Mouse (Mus musculus): ENCODE results near the gene Dlgap3. TPM values are rescaled to one million over a fixed set of nuclear protein-coding genes. Genes with fewer than 3 reads are reported as not detected.

Gene Dlgap3
- total RNA-seq (2023; ENCODE audit: inconsistent age): 0.42 to 1.4 TPM (median 0.55 TPM) in 4 replicates

GRCm38 (mm10) chr4:127168914-127169345 is at the start of gene Dlgap3:
Gene Dlgap3, plus strand, starts transcription at chr4:127169204.

DNA sequence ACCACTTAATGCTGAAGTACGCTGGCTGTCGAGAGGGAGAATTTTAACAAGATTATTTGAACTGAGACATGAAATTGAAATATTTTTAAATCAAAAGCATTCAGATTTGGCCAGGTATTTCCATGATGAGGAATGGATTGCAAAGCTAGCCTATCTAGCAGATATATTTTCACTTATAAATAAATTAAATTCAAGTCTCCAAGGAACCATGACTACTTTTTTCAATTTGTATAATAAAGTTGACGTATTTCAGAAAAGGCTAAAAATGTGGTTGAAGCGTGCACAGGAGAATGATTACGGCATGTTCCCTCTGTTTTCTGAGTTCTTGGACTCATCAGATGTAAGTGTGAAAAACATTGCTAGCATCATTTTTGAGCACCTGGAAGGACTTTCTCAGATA is 45.6 kb upstream of the Dlgap3 start, which contains the start of gene Tmem35b:
Tmem35b (plus strand) TSS at position 301 of the 400 bp plus-strand sequence.

DNA sequence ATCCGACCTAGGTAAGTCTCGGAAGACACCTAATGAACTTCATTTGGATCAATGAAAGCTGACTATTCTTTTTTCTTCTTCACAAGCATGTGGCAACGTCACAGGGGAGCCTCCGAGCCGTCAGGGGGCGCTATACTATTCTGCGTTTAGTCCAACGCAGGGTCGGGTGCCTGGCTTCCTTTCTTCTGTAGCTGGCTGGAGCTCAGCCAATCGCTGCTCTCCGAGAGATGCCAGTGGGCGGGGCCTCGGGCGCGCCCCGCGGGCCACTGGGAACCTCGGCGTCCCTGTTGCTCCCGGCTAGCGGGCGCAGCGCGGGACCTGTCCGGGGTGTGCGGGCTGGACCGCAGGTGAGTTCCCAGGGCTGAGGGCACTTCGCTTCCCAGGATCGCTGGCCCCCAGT is 74.5 kb downstream of the Dlgap3 start, which contains the start of gene Smim12:
Smim12 (plus strand) TSS at position 233 of the 400 bp plus-strand sequence.

Other genes with a start within 250 kb of the Dlgap3 start
- gene Zmym4, start 201.1 kb upstream of the Dlgap3 start, total RNA-seq (2023; ENCODE audit: inconsistent age): 33.2 to 52.3 TPM (median 38.8 TPM) in 4 replicates
- gene Sfpq, start 147.9 kb upstream of the Dlgap3 start, total RNA-seq (2023; ENCODE audit: inconsistent age): 880 to 958 TPM (median 935 TPM) in 4 replicates
- 8.5 to 16.6 TPM (median 15.5 TPM) in 4 replicates for gene Zmym1, start 108.1 kb upstream of the Dlgap3 start, total RNA-seq (2023; ENCODE audit: inconsistent age)
- 23.7 to 31.6 TPM (median 25.2 TPM) in 4 replicates for gene Zmym6, start 91.8 kb upstream of the Dlgap3 start, total RNA-seq (2023; ENCODE audit: inconsistent age)
- 9.3 to 10.7 TPM (median 10.5 TPM) in 4 replicates for gene Tmem35b, start 45.5 kb upstream of the Dlgap3 start, total RNA-seq (2023; ENCODE audit: inconsistent age)
- 20.7 to 22.1 TPM (median 21.6 TPM) in 4 replicates for gene Smim12, start 74.6 kb downstream of the Dlgap3 start, total RNA-seq (2023; ENCODE audit: inconsistent age)
- gene Gja4, start 144.8 kb downstream of the Dlgap3 start, total RNA-seq (2023; ENCODE audit: inconsistent age): not detected in 4 replicates
- not detected in 4 replicates for gene Gjb3, start 161.6 kb downstream of the Dlgap3 start, total RNA-seq (2023; ENCODE audit: inconsistent age)
- gene Gjb4, start 184.9 kb downstream of the Dlgap3 start, total RNA-seq (2023; ENCODE audit: inconsistent age): not detected in 4 replicates
- not detected in 4 replicates for gene Gjb5, start 189.0 kb downstream of the Dlgap3 start, total RNA-seq (2023; ENCODE audit: inconsistent age)